Mouse (Mus musculus): Measurements from ENCODE around the gene Nipa1.

GRCm38 (mm10) chr7:55983107-55983506 lies 36.6 kb downstream of the Nipa1 start:
- TF ChIP-seq FLI1 (IDR thresholded peaks at IDR 0.05; ENCODE audit: low read length) = no peak
- TF ChIP-seq GATA1 (IDR thresholded peaks at IDR 0.05; ENCODE audit: borderline replicate concordance, low read length) = no peak
